Mouse (Mus musculus) olfactory bulb, adult 2 months (tissue): ENCODE measurements at regions not wholly inside any gene's neighbourhood (a gene's known extent, or its start where the extent isn't known, plus 50 kb on each side); places are given as distances from the start of the nearest gene placed in this dataset.

Experiments
- CTCF ChIP-seq: fragments of 200-500 bp; IDR thresholded peaks from 2 replicates; pipeline ENCODE4 v1.5.1; 2012; ENCODE audit warnings: low read depth, mild to moderate bottlenecking, low read length, moderate library complexity; ENCODE audit not compliant: insufficient read depth
- POLR2A ChIP-seq: fragments of 200-500 bp; IDR thresholded peaks from 2 replicates; pipeline ENCODE4 v1.6.1; 2012; ENCODE audit warnings: mild to moderate bottlenecking, low read depth, low read length, moderate library complexity; ENCODE audit not compliant: insufficient read depth

- TF ChIP-seq CTCF (no peak), POLR2A (no peak)
Observed at GRCm38 (mm10) chr13:102014514-102014913, 246.5 kb upstream of the Pik3r1 start.
